Mouse (Mus musculus) lung, adult 2 months (tissue): Measurements from ENCODE around the gene Cdk5.

Source experiments
- CTCF ChIP-seq: fragments of 200-500 bp; IDR thresholded peaks from 2 replicates; pipeline ENCODE4 v1.5.1; 2011; ENCODE audit warnings: mild to moderate bottlenecking, low read length, control low read depth; ENCODE audit not compliant: insufficient read depth
- POLR2A ChIP-seq: fragments of 200-500 bp; IDR thresholded peaks from 2 replicates; pipeline ENCODE4 v1.6.1; 2011; ENCODE audit warnings: low read depth, mild to moderate bottlenecking, control low read depth, low read length, borderline replicate concordance; ENCODE audit errors: extremely low read depth

DNA sequence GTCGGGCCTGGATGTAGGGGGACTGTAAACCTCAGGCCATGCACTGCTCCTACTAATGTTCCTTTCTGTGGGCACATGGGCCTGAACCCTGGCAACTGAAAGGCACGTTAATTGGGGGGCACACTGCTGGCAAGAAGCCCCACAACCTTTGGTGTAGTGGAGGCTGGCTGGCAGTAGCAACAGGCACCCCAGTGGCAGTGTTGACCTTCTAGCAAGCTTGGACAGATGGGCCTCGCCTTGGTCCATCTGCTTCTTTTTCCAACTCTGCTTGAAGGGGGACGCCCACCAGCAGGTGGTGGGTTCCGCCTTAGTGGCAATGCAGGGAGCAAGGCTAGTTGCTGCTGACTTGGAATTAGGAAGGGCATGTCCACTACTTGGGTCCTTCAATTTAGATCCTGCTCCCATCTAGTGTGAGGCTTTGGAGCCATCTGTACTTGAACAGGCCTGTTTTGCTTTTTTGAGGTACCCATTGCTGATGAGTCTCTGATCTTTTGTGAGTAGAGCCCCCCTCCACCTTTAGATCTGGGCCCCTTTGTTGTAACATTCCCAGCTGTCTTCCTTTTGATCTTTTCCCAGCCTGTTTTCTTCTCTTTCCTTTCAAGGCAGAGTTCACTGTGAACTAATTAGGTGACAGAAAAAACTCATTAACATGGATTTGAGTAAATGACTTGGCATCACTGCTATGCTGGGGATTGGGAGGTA, 30.1 kb upstream of the Cdk5 start:
- TF ChIP-seq CTCF (no peak), POLR2A (no peak)
